8 mouse cellular contexts compared by ENCODE assay signal in genomic region chr2:119898141-119898594, GRCm38 (mm10). TPM values are rescaled to one million over a fixed set of nuclear protein-coding genes. Genes with fewer than 3 reads are reported as not detected.
A peak's percentile ranks its signal among the peaks of the same experiment; 100 is the strongest.
DNase-seq lines count a peak whose midpoint lies in the region.

No protein-coding gene starts in this region.

- DNase-seq in adipocyte (ENCODE audit: low spot score) = peak; percentile 80
- DNase-seq in embryo, embryonic 10.5 days (ENCODE audit: low spot score) = peak; percentile 82
- DNase-seq in gastrocnemius, postnatal 14 days = peak; percentile 60
- DNase-seq in induced T-regulatory cell, adult 2 months (ENCODE audit: low read depth) = peak; percentile 78
- DNase-seq in left cerebral cortex, postnatal 25 days (ENCODE audit: low spot score in 2 of 2) = peak; percentile 53 to 66
- peak; percentile 63 for DNase-seq in mesoderm, embryonic 11.5 days (ENCODE audit: low read depth, low spot score)
- peak; percentile 55 to 60 for DNase-seq in right cerebral cortex, postnatal 36 days (ENCODE audit: low spot score in 2 of 2)
- peak; percentile 48 to 73 for DNase-seq in urinary bladder, postnatal 4 days (ENCODE audit: low spot score in 2 of 2)

- intact Hi-C loops in gastrocnemius, postnatal 14 days (cut with DNase I; ENCODE audit: low total_unique reads) = no loop called here
- intact Hi-C loops in left cerebral cortex, postnatal 25 days (cut with DNase I) = no loop called here

RNA-seq across cellular contexts. Expression of gene Mga, which starts 1.1 kb away (rescaled TPM):
- total RNA-seq in gastrocnemius, postnatal 14 days (2021) = 10 to 100 TPM; 30.3 to 33.9 TPM
- total RNA-seq in left cerebral cortex, postnatal 25 days (2021) = 10 to 100 TPM; 62.2 to 67.9 TPM

Comparison
In these comparisons a context has a peak if more than half of its experiments do, and no peak if none do; other contexts are left out.
1. Peak in every context shown above with its lines: DNase-seq.